28 mouse cellular contexts compared by ENCODE assay signal in genomic region chr9:75201506-75201905, GRCm38 (mm10). TPM values are rescaled to one million over a fixed set of nuclear protein-coding genes. Genes with fewer than 3 reads are reported as not detected.
DNase-seq lines count a peak whose midpoint lies in the region; ATAC-seq and TF ChIP-seq lines count a peak whose summit lies in the region.
"Had no signal": no experiment of that assay in that cellular context is flagged by ENCODE, and none has a peak within 500 bp of the region (broad histone marks: within the 10 kb centered on the region; RNA-seq: fewer than 3 reads in every experiment).

No protein-coding gene starts in this region.

- no peak for TF ChIP-seq CTCF in left cerebral cortex, adult 2 months (IDR thresholded peaks at IDR 0.05)

- intact Hi-C loops in left cerebral cortex, adult 2 months (cut with DNase I) = no loop called here
- intact Hi-C loops in left cerebral cortex, postnatal 14 days (cut with DNase I) = loop anchor here (5.0 kb wide), 2 partner anchors 46 to 149 kb away; no protein-coding TSS in a partner anchor

- peak; percentile 37 to 79 for DNase-seq in adrenal gland, adult (ENCODE audit: inconsistent age in 2 of 2, low spot score in 1 of 2)
- no peak for DNase-seq in adrenal gland, postnatal 14 days
- peak; percentile 17 for DNase-seq in adrenal gland, postnatal 10 days
- no peak for DNase-seq in adrenal gland, postnatal 25 days
- DNase-seq in left cerebral cortex, adult 2 months (ENCODE audit: extremely low spot score in 1 of 2, low spot score in 2 of 2) = no peak
- no peak for DNase-seq in left cerebral cortex, postnatal 14 days (ENCODE audit: low spot score in 2 of 2)
- DNase-seq: B cell, adult 2 months; cerebellum, adult 18-20 months; cerebellum, adult 9-10 months; cerebellum, postnatal 14 days; forebrain, postnatal 0 days; gastrocnemius, postnatal 10 days; gastrocnemius, postnatal 36 days; heart, adult 2 months; heart, postnatal 14 days; heart, postnatal 4 days had no signal

- ATAC-seq in megakaryocyte-erythroid progenitor cell, adult 5-6 weeks (replicated peaks; ENCODE audit: low FRiP score, low TSS enrichment, poor library complexity, severe bottlenecking) = no peak
- ATAC-seq: forebrain, embryonic 14.5 days; forebrain, postnatal 0 days; hindbrain, postnatal 0 days; inflammation-experienced regulatory T-cells, adult 6 months; intestine, embryonic 16.5 days; Patski had no signal

- H3K27ac ChIP-seq in left cerebral cortex, adult 2 months = peak overlapping the region; percentile 70
- H3K27ac ChIP-seq: embryonic facial prominence, embryonic 12.5 days; embryonic facial prominence, embryonic 15.5 days; heart, adult 2 months; heart, embryonic 10.5 days; heart, embryonic 13.5 days; hindbrain, embryonic 14.5 days; hindbrain, postnatal 0 days had no signal

- H3K4me3 ChIP-seq in left cerebral cortex, adult 2 months = no peak overlapping the region
- H3K4me3 ChIP-seq: embryonic facial prominence, embryonic 12.5 days; embryonic facial prominence, embryonic 15.5 days; heart, adult 2 months; heart, embryonic 10.5 days; heart, embryonic 13.5 days had no signal

RNA-seq across cellular contexts. Expression of gene Myo5c, which starts 30.3 kb away (rescaled TPM):
- 7.0 and 7.3 TPM in 2 replicates for total RNA-seq in adrenal gland, postnatal 14 days (2021)
- 1 to 10 TPM; 5.7 to 9.4 TPM for total RNA-seq in adrenal gland, postnatal 10 days (2021)
- total RNA-seq in adrenal gland, postnatal 25 days (2021) = 3.8 and 4.8 TPM in 2 replicates
- total RNA-seq in left cerebral cortex, adult 2 months (2021) = 1 to 10 TPM; 7.0 to 7.2 TPM
- total RNA-seq in left cerebral cortex, postnatal 14 days (2021) = 1 to 10 TPM; 1.9 to 4.0 TPM
- total RNA-seq in megakaryocyte-erythroid progenitor cell, adult 5-6 weeks (2014; fragmentation: Nextera tagmentation) = not detected in 2 replicates
- total RNA-seq in megakaryocyte-erythroid progenitor cell, adult 5-6 weeks (2017) = 0.38 TPM in 1 of 2 replicates, not detected in the other
- total RNA-seq: granulocyte monocyte progenitor cell, adult 5-6 weeks had no signal

Comparison
In these comparisons a context has a peak if more than half of its experiments do, and no peak if none do; other contexts are left out.
1. DNase-seq: peak in adrenal gland, adult (2 of 2) and adrenal gland, postnatal 10 days (single experiment); none in adrenal gland, postnatal 14 days (single experiment), adrenal gland, postnatal 25 days (single experiment), left cerebral cortex, adult 2 months (0 of 2) and left cerebral cortex, postnatal 14 days (0 of 2).